Mouse (Mus musculus) limb, embryonic 10.5 days (tissue): ENCODE data around the gene Fbln5. TPM values are rescaled to one million over a fixed set of nuclear protein-coding genes. Genes with fewer than 3 reads are reported as not detected.

Source experiments
- DNase-seq: peaks from one replicate; pipeline ENCODE4 v3.0.0-alpha.2; 2017; ENCODE audit warnings: low spot score
- H3K27ac ChIP-seq: fragments of 300-500 bp; sonication (generic); 2 replicates; pipeline ENCODE4 v1.5.1; 2016; ENCODE audit warnings: mild to moderate bottlenecking
- H3K27me3 ChIP-seq: fragments of 300-500 bp; sonication (generic); 2 replicates; pipeline ENCODE4 v1.6.1; 2016; ENCODE audit warnings: low read depth, mild to moderate bottlenecking; ENCODE audit not compliant: poor library complexity, severe bottlenecking
- H3K36me3 ChIP-seq: fragments of 300-500 bp; sonication (generic); 2 replicates; pipeline ENCODE4 v1.6.1; 2016; ENCODE audit warnings: mild to moderate bottlenecking, moderate library complexity
- H3K4me1 ChIP-seq: fragments of 300-500 bp; sonication (generic); 2 replicates; pipeline ENCODE4 v1.6.1; 2016
- H3K4me3 ChIP-seq: fragments of 300-500 bp; sonication (generic); 2 replicates; pipeline ENCODE4 v1.5.1; 2016; ENCODE audit warnings: mild to moderate bottlenecking, moderate library complexity
- H3K9me3 ChIP-seq: fragments of 300-500 bp; sonication (generic); replicated peaks from 2 replicates; pipeline ENCODE4 v1.6.1; 2016; ENCODE audit warnings: mild to moderate bottlenecking
- WGBS: fragments of 180-500 bp; shearing (Covaris S2); methylation state at CpG from one replicate; pipeline ENCODE4 v1.1.7; 2016; 5-methylcytosine and 5-hydroxymethylcytosine counted together
- polyA plus RNA-seq: library from polyadenylated mRNA; unstranded; fragments of >200 nt; fragmentation: Nextera tagmentation; extraction: Ambion mirVana; gene quantifications from 2 replicates; pipeline ENCODE4 v1.2.1, GENCODE M21; 2016

The Fbln5 gene
- polyA plus RNA-seq, 1 experiment from 2014 or later: 16.1 TPM

- DNase-seq: no peak
- Histone ChIP-seq H3K27ac (no peak overlapping the region; the same call in 1 of the 2 replicates), H3K36me3 (peaks cover 21% of the 10 kb centered on the region), H3K4me1 (peaks cover 4% of the 10 kb centered on the region), H3K9me3 (no peaks in the 10 kb centered on the region), H3K27me3 (no peaks in the 10 kb centered on the region), H3K4me3 (no peak overlapping the region)
- 82% methylated on average over 4 of the region's 4 CpGs for WGBS
Observed at GRCm38 (mm10) chr12:101831221-101831620, 12.4 kb upstream of the Fbln5 start.

GRCm38 (mm10) chr12:101823161-101823560, 4.3 kb upstream of the Fbln5 start:
- 91% methylated on average over 4 of the region's 4 CpGs for WGBS
- no peak for DNase-seq
- H3K9me3 ChIP-seq: no peaks in the 10 kb centered on the region

GRCm38 (mm10) chr12:101821596-101821995, 2.7 kb upstream of the Fbln5 start:
- DNase-seq: no peak
- H3K36me3 ChIP-seq: no peaks in the 10 kb centered on the region
- no peaks in the 10 kb centered on the region for H3K9me3 ChIP-seq
- no peak overlapping the region for H3K4me3 ChIP-seq
- 19% methylated on average over 3 of the region's 3 CpGs for WGBS
- no peak overlapping the region for H3K27ac ChIP-seq
- no peaks in the 10 kb centered on the region; the same call in 1 of the 2 replicates for H3K27me3 ChIP-seq
- peaks cover 33% of the 10 kb centered on the region for H3K4me1 ChIP-seq

More at GRCm38 (mm10) chr12:101823161-101823560, 4.3 kb upstream of the Fbln5 start:
- no peak overlapping the region for H3K4me3 ChIP-seq
- H3K27me3 ChIP-seq: no peaks in the 10 kb centered on the region; the same call in 1 of the 2 replicates
- peaks cover 20% of the 10 kb centered on the region for H3K4me1 ChIP-seq
- H3K27ac ChIP-seq: no peak overlapping the region
- no peaks in the 10 kb centered on the region for H3K36me3 ChIP-seq

- Histone ChIP-seq H3K9me3 (no peaks in the 10 kb centered on the region), H3K27me3 (no peaks in the 10 kb centered on the region; the same call in 1 of the 2 replicates), H3K27ac (peak overlapping the region; percentile 88), H3K36me3 (no peaks in the 10 kb centered on the region), H3K4me1 (peaks cover 40% of the 10 kb centered on the region), H3K4me3 (peak overlapping the region; percentile 60)
- DNase-seq: no peak
- WGBS: 39% methylated on average over 9 of the region's 9 CpGs
Observed at GRCm38 (mm10) chr12:101819570-101819969, 715 bp upstream of the Fbln5 start.

GRCm38 (mm10) chr12:101818246-101818607, 628 bp downstream of the Fbln5 start:
- H3K27me3 ChIP-seq: no peaks in the 10 kb centered on the region; the same call in 1 of the 2 replicates
- no peaks in the 10 kb centered on the region for H3K9me3 ChIP-seq
- H3K36me3 ChIP-seq: no peaks in the 10 kb centered on the region
- H3K27ac ChIP-seq: peak overlapping the region; percentile 88
- DNase-seq: no peak
- peaks cover 40% of the 10 kb centered on the region for H3K4me1 ChIP-seq
- H3K4me3 ChIP-seq: peak overlapping the region; percentile 60
- WGBS: 17% methylated on average over 11 of the region's 11 CpGs

GRCm38 (mm10) chr12:101816810-101817209, 2.0 kb downstream of the Fbln5 start:
- H3K9me3 ChIP-seq: no peaks in the 10 kb centered on the region
- H3K27ac ChIP-seq: peak overlapping the region; percentile 19; the same call in 1 of the 2 replicates
- no peaks in the 10 kb centered on the region for H3K36me3 ChIP-seq
- WGBS: 52% methylated on average over 5 of the region's 5 CpGs
- H3K4me3 ChIP-seq: no peak overlapping the region
- H3K27me3 ChIP-seq: no peaks in the 10 kb centered on the region; the same call in 1 of the 2 replicates
- DNase-seq: no peak
- peaks cover 40% of the 10 kb centered on the region for H3K4me1 ChIP-seq

- Histone ChIP-seq H3K36me3 (no peaks in the 10 kb centered on the region), H3K4me3 (no peak overlapping the region), H3K27ac (no peak overlapping the region), H3K4me1 (peaks cover 37% of the 10 kb centered on the region), H3K9me3 (no peaks in the 10 kb centered on the region), H3K27me3 (no peaks in the 10 kb centered on the region; the same call in 1 of the 2 replicates)
- no peak for DNase-seq
- 67% methylated on average over 6 of the region's 6 CpGs for whole genome bisulfite sequencing
Observed at GRCm38 (mm10) chr12:101815796-101816195, 3.1 kb downstream of the Fbln5 start.

GRCm38 (mm10) chr12:101814423-101814822, 4.4 kb downstream of the Fbln5 start:
- peaks cover 32% of the 10 kb centered on the region for H3K4me1 ChIP-seq
- H3K27ac ChIP-seq: no peak overlapping the region
- WGBS: 84% methylated on average over 2 of the region's 2 CpGs
- DNase-seq: no peak
- no peaks in the 10 kb centered on the region for H3K9me3 ChIP-seq
- no peaks in the 10 kb centered on the region for H3K27me3 ChIP-seq
- H3K4me3 ChIP-seq: no peak overlapping the region
- H3K36me3 ChIP-seq: no peaks in the 10 kb centered on the region

- no peak for DNase-seq
- Histone ChIP-seq H3K27ac (no peak overlapping the region), H3K4me3 (no peak overlapping the region), H3K27me3 (no peaks in the 10 kb centered on the region), H3K36me3 (no peaks in the 10 kb centered on the region), H3K4me1 (peaks cover 7% of the 10 kb centered on the region; the same call in 1 of the 2 replicates), H3K9me3 (no peaks in the 10 kb centered on the region)
- WGBS: 64% methylated on average over 6 of the region's 6 CpGs
Observed at GRCm38 (mm10) chr12:101811181-101811580, 7.7 kb downstream of the Fbln5 start.

GRCm38 (mm10) chr12:101810515-101810914, 8.3 kb downstream of the Fbln5 start:
- DNase-seq: no peak
- Histone ChIP-seq H3K27ac (no peak overlapping the region), H3K4me3 (no peak overlapping the region), H3K4me1 (peaks cover 2% of the 10 kb centered on the region; the same call in 1 of the 2 replicates), H3K27me3 (no peaks in the 10 kb centered on the region), H3K9me3 (no peaks in the 10 kb centered on the region), H3K36me3 (no peaks in the 10 kb centered on the region)
- 67% methylated on average over 2 of the region's 2 CpGs for WGBS

GRCm38 (mm10) chr12:101807400-101807799, 11.5 kb downstream of the Fbln5 start:
- Histone ChIP-seq H3K9me3 (no peaks in the 10 kb centered on the region), H3K27me3 (no peaks in the 10 kb centered on the region), H3K4me3 (no peak overlapping the region), H3K4me1 (no peaks in the 10 kb centered on the region), H3K36me3 (no peaks in the 10 kb centered on the region), H3K27ac (no peak overlapping the region)
- DNase-seq: no peak
- 80% methylated on average over 2 of the region's 2 CpGs for WGBS

GRCm38 (mm10) chr12:101802445-101802844, 16.4 kb downstream of the Fbln5 start:
- Histone ChIP-seq H3K27ac (no peak overlapping the region), H3K36me3 (no peaks in the 10 kb centered on the region), H3K4me3 (no peak overlapping the region), H3K27me3 (no peaks in the 10 kb centered on the region), H3K4me1 (peaks cover 13% of the 10 kb centered on the region; the same call in 1 of the 2 replicates), H3K9me3 (no peaks in the 10 kb centered on the region)
- WGBS: 82% methylated on average over 3 of the region's 3 CpGs
- DNase-seq: no peak

GRCm38 (mm10) chr12:101801744-101802143, 17.1 kb downstream of the Fbln5 start:
- Histone ChIP-seq H3K27me3 (no peaks in the 10 kb centered on the region), H3K4me3 (no peak overlapping the region), H3K9me3 (no peaks in the 10 kb centered on the region), H3K4me1 (peaks cover 13% of the 10 kb centered on the region; the same call in 1 of the 2 replicates), H3K27ac (no peak overlapping the region), H3K36me3 (no peaks in the 10 kb centered on the region)
- DNase-seq: no peak
- WGBS: 73% methylated on average over 5 of the region's 5 CpGs

- DNase-seq: no peak
Observed at GRCm38 (mm10) chr12:101801051-101801450, 17.8 kb downstream of the Fbln5 start.

More at GRCm38 (mm10) chr12:101801051-101801450, 17.8 kb downstream of the Fbln5 start:
- H3K4me3 ChIP-seq: no peak overlapping the region
- no peaks in the 10 kb centered on the region for H3K36me3 ChIP-seq
- H3K4me1 ChIP-seq: peaks cover 13% of the 10 kb centered on the region; the same call in 1 of the 2 replicates
- no peaks in the 10 kb centered on the region for H3K9me3 ChIP-seq
- no peaks in the 10 kb centered on the region for H3K27me3 ChIP-seq
- H3K27ac ChIP-seq: no peak overlapping the region
- WGBS: 78% methylated on average over 3 of the region's 3 CpGs
